Mouse (Mus musculus) central nervous system, embryonic 14 days (tissue): ENCODE data around the gene Akt2. TPM values are rescaled to one million over a fixed set of nuclear protein-coding genes. Genes with fewer than 3 reads are reported as not detected.

Experiments used
- polyA plus RNA-seq: library from polyadenylated mRNA; depleted of rRNA; stranded (reverse); fragments of >200 nt; gene quantifications from 2 replicates; pipeline ENCODE4 v1.2.3, GENCODE M21; 2012; rRNA removed

The Akt2 gene
- 70.1 and 73.9 TPM in 2 replicates for polyA plus RNA-seq

GRCm38 (mm10) chr7:27591266-27592216 lies at the start of gene Akt2:
TSS of gene Akt2 (plus strand) at chr7:27591552.

GRCm38 (mm10) chr7:27552931-27553513 lies 38.3 kb upstream of the Akt2 start, which contains the start of the genes Pld3 and 2310022A10Rik:
TSS of gene Pld3 (minus strand) at chr7:27553218.
TSS of gene 2310022A10Rik (plus strand) at chr7:27553233.

GRCm38 (mm10) chr7:27653681-27654437 lies 62.5 kb downstream of the Akt2 start, which contains the start of gene Ttc9b:
TSS of gene Ttc9b (plus strand) at chr7:27653915.

GRCm38 (mm10) chr7:27674522-27675221 lies 83.3 kb downstream of the Akt2 start, which contains the start of gene Map3k10:
TSS of gene Map3k10 (minus strand) at chr7:27674598.

GRCm38 (mm10) chr7:27688815-27689612 lies 97.7 kb downstream of the Akt2 start, which contains the start of gene Zfp607b:
TSS of gene Zfp607b (plus strand) at chr7:27689340.

Other genes with a start within 250 kb of the Akt2 start
- gene Shkbp1, start 235.5 kb upstream of the Akt2 start, polyA plus RNA-seq: 139 and 156 TPM in 2 replicates
- gene Gm20479, start 234.1 kb upstream of the Akt2 start, polyA plus RNA-seq: not detected in 2 replicates
- gene Sptbn4, start 143.9 kb upstream of the Akt2 start, polyA plus RNA-seq: 19.9 and 20.5 TPM in 2 replicates
- 18.0 and 25.5 TPM in 2 replicates for gene Blvrb, start 143.6 kb upstream of the Akt2 start, polyA plus RNA-seq
- gene Sertad3, start 117.8 kb upstream of the Akt2 start, polyA plus RNA-seq: 12.0 and 16.2 TPM in 2 replicates
- 6.8 and 10.9 TPM in 2 replicates for gene Sertad1, start 104.6 kb upstream of the Akt2 start, polyA plus RNA-seq
- gene Prx, start 92.2 kb upstream of the Akt2 start, polyA plus RNA-seq: 2.2 and 3.5 TPM in 2 replicates
- 1.7 and 2.3 TPM in 2 replicates for gene Hipk4, start 68.3 kb upstream of the Akt2 start, polyA plus RNA-seq
- 131 and 151 TPM in 2 replicates for gene Pld3, start 38.3 kb upstream of the Akt2 start, polyA plus RNA-seq
- 42.0 and 43.1 TPM in 2 replicates for gene 2310022A10Rik, start 38.3 kb upstream of the Akt2 start, polyA plus RNA-seq
- 36.9 and 44.1 TPM in 2 replicates for gene Ttc9b, start 62.4 kb downstream of the Akt2 start, polyA plus RNA-seq
- 65.0 and 67.7 TPM in 2 replicates for gene Map3k10, start 83.0 kb downstream of the Akt2 start, polyA plus RNA-seq
- 6.6 and 8.8 TPM in 2 replicates for gene Zfp607b, start 97.8 kb downstream of the Akt2 start, polyA plus RNA-seq
- 31.6 and 40.7 TPM in 2 replicates for gene Zfp60, start 139.8 kb downstream of the Akt2 start, polyA plus RNA-seq
- 3.3 and 4.0 TPM in 2 replicates for gene Zfp626, start 215.6 kb downstream of the Akt2 start, polyA plus RNA-seq
- 5.3 and 6.1 TPM in 2 replicates for gene Zfp59, start 247.1 kb downstream of the Akt2 start, polyA plus RNA-seq